Mouse (Mus musculus): Measurements from ENCODE around the gene Ankle1. TPM values are rescaled to one million over a fixed set of nuclear protein-coding genes. Genes with fewer than 3 reads are reported as not detected.
"Not testable (repeated sequence)": the region's sequence is repeated elsewhere in the genome, so short reads cannot be mapped to it uniquely, and the experiment has no call there.

Gene Ankle1
- total RNA-seq, 4 experiments from 2014 or later, result 0.18 to 0.72 (median 0.27) TPM

- peak in 1 of 2 experiments; percentile 21 for DNase-seq (ENCODE audit: low spot score in 2 of 2)
Observed at GRCm38 (mm10) chr8:71406099-71407015, 547 bp downstream of the Ankle1 start.

DNA sequence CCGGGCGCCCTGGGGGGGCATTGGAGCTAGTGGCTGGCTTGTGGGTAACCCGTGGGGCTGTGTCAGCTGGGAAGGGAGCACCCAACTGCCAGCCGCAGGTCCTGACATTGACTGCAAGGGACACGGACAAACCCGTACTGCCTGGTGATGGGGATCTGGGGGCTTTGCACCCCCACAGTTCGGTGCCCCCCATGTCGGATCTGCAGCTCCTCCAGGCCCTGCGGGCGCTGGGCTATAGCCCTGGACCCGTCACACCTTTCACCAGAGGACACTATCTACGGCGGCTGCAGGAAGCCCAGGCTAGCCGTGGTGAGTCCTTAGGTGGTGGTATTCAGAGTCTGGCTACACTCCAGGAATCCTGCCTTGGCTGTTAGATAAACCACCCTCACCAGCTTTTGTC, 1.6 kb downstream of the Ankle1 start:
- no peak for DNase-seq (ENCODE audit: low spot score in 2 of 2)

DNA sequence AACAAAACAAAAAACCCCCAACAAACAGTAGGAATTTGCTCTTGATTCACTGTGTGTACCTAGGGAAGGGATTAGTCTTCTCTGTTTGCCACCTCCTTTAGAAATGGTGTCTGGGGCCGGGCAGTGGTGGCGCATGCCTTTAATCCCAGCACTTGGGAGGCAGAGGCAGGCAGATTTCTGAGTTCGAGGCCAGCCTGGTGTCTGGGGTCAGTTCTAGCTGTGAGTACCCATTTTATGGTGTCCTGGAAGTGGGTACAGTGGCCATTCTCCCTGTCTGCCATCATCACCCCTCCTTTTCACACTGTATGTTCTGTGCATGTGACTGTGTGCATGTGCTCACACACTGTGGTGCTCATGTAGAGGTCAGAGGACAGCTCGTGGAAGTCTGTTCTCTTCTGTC, 2.4 kb downstream of the Ankle1 start:
- no peak for DNase-seq (ENCODE audit: low spot score in 2 of 2)

- DNase-seq (ENCODE audit: low spot score in 2 of 2), result no peak
Observed at GRCm38 (mm10) chr8:71411535-71412273, 5.9 kb downstream of the Ankle1 start.

GRCm38 (mm10) chr8:71422121-71422520, 16.3 kb downstream of the Ankle1 start:
- no peak for DNase-seq (ENCODE audit: low spot score in 2 of 2)

DNA sequence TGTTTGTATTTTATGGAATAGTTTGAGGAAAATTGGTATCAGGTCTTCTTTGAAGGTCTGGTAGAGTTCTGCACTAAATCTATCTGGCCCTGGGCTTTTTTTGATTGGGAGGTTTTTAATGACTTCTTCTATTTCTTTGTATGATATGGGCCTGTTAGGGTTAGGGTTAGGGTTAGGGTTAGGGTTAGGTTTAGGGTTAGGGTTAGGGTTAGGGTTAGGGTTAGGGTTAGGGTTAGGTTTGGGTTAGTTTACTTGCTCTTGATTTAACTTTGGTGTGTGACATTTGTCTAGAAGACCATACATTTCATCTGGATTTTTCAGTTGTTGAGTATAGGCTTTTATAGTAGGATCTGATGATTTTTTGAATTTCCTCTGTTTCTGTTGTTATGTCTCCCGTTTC, 27.1 kb downstream of the Ankle1 start:
- DNase-seq (ENCODE audit: low spot score in 2 of 2), result not testable (repeated sequence)

DNA sequence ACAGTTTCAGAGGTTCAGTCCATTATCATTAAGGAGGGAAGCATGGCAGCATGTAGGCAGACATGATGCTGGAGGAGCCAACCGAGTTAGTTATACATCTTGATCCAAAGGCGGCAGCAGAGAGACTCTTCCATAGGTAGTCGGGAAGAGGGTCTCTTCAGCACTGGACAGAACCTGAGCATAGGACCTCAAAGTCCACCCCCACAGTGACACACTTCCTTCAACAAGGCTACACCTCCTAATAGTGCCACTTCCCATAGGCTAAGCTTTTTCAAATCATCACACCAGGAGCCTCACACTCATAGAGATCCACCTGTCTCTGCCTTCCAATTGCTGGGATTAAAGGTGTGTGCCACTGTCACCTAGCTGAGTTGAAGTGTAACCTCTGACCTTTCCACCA, 31.2 kb downstream of the Ankle1 start:
- DNase-seq (ENCODE audit: low spot score in 2 of 2), result no peak

DNA sequence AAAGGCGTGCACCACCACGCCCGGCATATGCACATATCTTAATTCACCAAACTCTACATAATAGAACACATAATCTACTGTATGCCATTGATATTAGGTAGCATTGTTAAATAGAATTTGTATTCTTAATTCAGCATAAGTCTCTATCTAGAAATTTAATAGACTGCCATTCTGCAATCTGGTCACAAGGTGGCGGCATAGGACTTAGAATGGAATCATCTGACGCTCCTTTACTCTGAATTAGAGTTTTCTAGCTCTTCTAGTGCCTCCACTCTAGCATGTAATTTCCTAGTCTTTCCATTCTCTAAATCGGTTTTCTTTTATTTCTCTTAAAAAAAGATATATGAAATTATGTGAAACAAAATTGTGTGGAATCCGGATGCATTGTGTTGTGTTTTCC, 35.6 kb downstream of the Ankle1 start:
- no peak for DNase-seq (ENCODE audit: low spot score in 2 of 2)

- no peak for DNase-seq (ENCODE audit: low spot score in 2 of 2)
Observed at GRCm38 (mm10) chr8:71445096-71445495, 39.3 kb downstream of the Ankle1 start.

- no peak for DNase-seq (ENCODE audit: low spot score in 2 of 2)
Observed at GRCm38 (mm10) chr8:71451337-71451736, 45.5 kb downstream of the Ankle1 start.

DNA sequence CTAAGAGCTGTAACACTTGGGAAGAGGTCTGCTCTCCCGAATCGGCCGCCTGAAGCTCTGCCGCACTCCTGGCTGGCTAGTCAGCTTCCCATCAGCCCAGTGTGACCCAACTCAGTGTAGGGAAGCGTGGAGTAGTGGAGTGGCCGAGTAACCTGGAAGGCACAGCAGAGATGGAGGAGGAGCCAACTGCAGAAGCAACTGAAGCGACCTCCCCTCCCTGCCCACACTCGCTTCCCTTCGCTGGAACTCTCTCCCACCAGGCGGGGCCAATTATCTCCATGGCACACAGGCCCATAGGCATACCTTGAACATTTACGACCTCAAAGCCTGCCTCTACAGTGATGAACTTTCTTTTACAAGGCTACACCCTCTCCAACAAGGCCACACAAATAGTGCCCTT, 46.0 kb downstream of the Ankle1 start:
- DNase-seq (ENCODE audit: low spot score in 2 of 2), result no peak

- no peak for DNase-seq (ENCODE audit: low spot score in 2 of 2)
Observed at GRCm38 (mm10) chr8:71452669-71453068, 46.9 kb downstream of the Ankle1 start.

GRCm38 (mm10) chr8:71454668-71455067, 48.9 kb downstream of the Ankle1 start:
- DNase-seq (ENCODE audit: low spot score in 2 of 2), result no peak

DNA sequence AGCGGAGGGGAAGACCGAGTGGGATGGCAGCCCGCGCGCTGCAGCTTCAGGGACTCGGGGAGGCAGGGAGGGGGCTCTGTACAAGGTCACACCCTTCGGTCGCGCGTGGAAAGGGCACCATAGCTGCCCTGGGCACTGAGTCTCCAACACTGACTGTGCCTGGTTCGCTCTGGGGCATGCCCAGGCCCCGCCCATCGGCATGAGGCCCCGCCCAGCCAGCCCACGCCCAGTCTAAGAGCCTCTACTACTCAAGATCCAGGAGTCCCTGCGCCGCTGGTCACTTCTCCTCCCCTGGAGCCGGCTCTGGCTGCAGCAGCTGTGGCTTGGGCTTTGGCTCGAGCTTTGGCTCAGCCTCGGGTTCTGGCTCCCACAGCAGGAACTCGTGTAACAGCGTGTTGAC, 51.1 kb downstream of the Ankle1 start:
- no peak for DNase-seq (ENCODE audit: low spot score in 2 of 2)

- no peak for DNase-seq (ENCODE audit: low spot score in 2 of 2)
Observed at GRCm38 (mm10) chr8:71457659-71458270, 52.0 kb downstream of the Ankle1 start.

Other genes starting within 250 kb of the Ankle1 start
- 10 to 100 TPM; 32.0 to 43.6 (median 36.9) TPM for gene Myo9b, start 133.3 kb upstream of the Ankle1 start, total RNA-seq (2022)
- gene Haus8, start 133.1 kb upstream of the Ankle1 start, total RNA-seq (2022), result 10 to 100 TPM in 2 of 4 experiments, 1 to 10 TPM in 2; 9.2 to 13.0 (median 10.4) TPM
- 100 to 1,000 TPM in 3 of 4 experiments, 10 to 100 TPM in 1; 98.8 to 130 (median 117) TPM for gene Use1, start 39.2 kb upstream of the Ankle1 start, total RNA-seq (2022)
- 10 to 100 TPM; 10.3 to 15.9 (median 14.1) TPM for gene Ocel1, start 34.7 kb upstream of the Ankle1 start, total RNA-seq (2022)
- gene Nr2f6, start 24.1 kb upstream of the Ankle1 start, total RNA-seq (2022), result 10 to 100 TPM; 38.7 to 46.1 (median 41.2) TPM
- 1 to 10 TPM; 3.5 to 4.9 (median 4.1) TPM for gene Ushbp1, start 10.2 kb upstream of the Ankle1 start, total RNA-seq (2022)
- gene Babam1, start 9.1 kb upstream of the Ankle1 start, total RNA-seq (2022), result 100 to 1,000 TPM in 3 of 4 experiments, 10 to 100 TPM in 1; 95.9 to 110 (median 108) TPM
- 100 to 1,000 TPM; 200 to 255 (median 229) TPM for gene Abhd8, start 57.6 kb downstream of the Ankle1 start, total RNA-seq (2022)
- gene Mrpl34, start 58.9 kb downstream of the Ankle1 start, total RNA-seq (2022), result 10 to 100 TPM; 38.6 to 47.2 (median 46.2) TPM
- gene Dda1, start 63.2 kb downstream of the Ankle1 start, total RNA-seq (2022), result 10 to 100 TPM; 74.9 to 82.2 (median 79.0) TPM
- gene Ano8, start 80.0 kb downstream of the Ankle1 start, total RNA-seq (2022), result 10 to 100 TPM; 48.4 to 55.9 (median 51.6) TPM
- 10 to 100 TPM; 28.8 to 42.3 (median 32.5) TPM for gene Gtpbp3, start 82.1 kb downstream of the Ankle1 start, total RNA-seq (2022)
- gene Plvap, start 105.7 kb downstream of the Ankle1 start, total RNA-seq (2022), result 1 to 10 TPM; 6.2 to 9.6 (median 7.4) TPM
- not detected for gene Ccdc194, start 119.7 kb downstream of the Ankle1 start, total RNA-seq (2022)
- 10 to 100 TPM in 2 of 4 experiments, 1 to 10 TPM in 2; 4.1 to 23.3 (median 8.6) TPM for gene Bst2, start 131.4 kb downstream of the Ankle1 start, total RNA-seq (2022)
- gene Mvb12a, start 136.9 kb downstream of the Ankle1 start, total RNA-seq (2022), result 10 to 100 TPM; 32.6 to 43.7 (median 36.8) TPM
- 1 to 10 TPM in 1 of 4 experiments, under 1 TPM in 3; 0.27 to 1.3 (median 0.54) TPM for gene Tmem221, start 152.9 kb downstream of the Ankle1 start, total RNA-seq (2022)
- gene Nxnl1, start 160.6 kb downstream of the Ankle1 start, total RNA-seq (2022), result under 1 TPM in 2 of 4 experiments, not detected in 2; 0.14 to 0.28 TPM
- gene Slc27a1, start 162.9 kb downstream of the Ankle1 start, total RNA-seq (2022), result 100 to 1,000 TPM; 107 to 130 (median 117) TPM
- gene Pgls, start 186.2 kb downstream of the Ankle1 start, total RNA-seq (2022), result 10 to 100 TPM; 29.1 to 38.5 (median 33.6) TPM
- 1 to 10 TPM; 2.0 to 4.6 (median 3.5) TPM for gene Fam129c, start 191.6 kb downstream of the Ankle1 start, total RNA-seq (2022)
- 10 to 100 TPM; 53.2 to 59.7 (median 53.8) TPM for gene Colgalt1, start 205.0 kb downstream of the Ankle1 start, total RNA-seq (2022)

Measured in layer of hippocampus, adult 8-10 months (tissue).